Mouse (Mus musculus): ENCODE results near the gene Il1b.

The Il1b gene

GRCm38 (mm10) chr2:129368795-129369194 is 2.1 kb downstream of the Il1b start:
- no peak for DNase-seq (ENCODE audit: low spot score in 2 of 2)

GRCm38 (mm10) chr2:129368106-129368505 is 2.8 kb downstream of the Il1b start:
- DNase-seq (ENCODE audit: low spot score in 2 of 2) = no peak

- no peak for DNase-seq (ENCODE audit: low spot score in 2 of 2)
Measured at GRCm38 (mm10) chr2:129367246-129367645, 3.7 kb downstream of the Il1b start.

GRCm38 (mm10) chr2:129360975-129361560 is 9.9 kb downstream of the Il1b start:
- no peak for DNase-seq (ENCODE audit: low spot score in 2 of 2)

GRCm38 (mm10) chr2:129360197-129360596 is 10.7 kb downstream of the Il1b start:
- DNase-seq (ENCODE audit: low spot score in 2 of 2) = no peak

- no peak for DNase-seq (ENCODE audit: low spot score in 2 of 2)
Measured at GRCm38 (mm10) chr2:129338138-129338621, 32.8 kb downstream of the Il1b start.

- DNase-seq (ENCODE audit: low spot score in 2 of 2) = no peak
Measured at GRCm38 (mm10) chr2:129333471-129333870, 37.5 kb downstream of the Il1b start.

- DNase-seq (ENCODE audit: low spot score in 2 of 2) = no peak
Measured at GRCm38 (mm10) chr2:129330540-129330939, 40.4 kb downstream of the Il1b start.

GRCm38 (mm10) chr2:129330024-129330423 is 40.9 kb downstream of the Il1b start:
- DNase-seq (ENCODE audit: low spot score in 2 of 2) = no peak

- no peak for DNase-seq (ENCODE audit: low spot score in 2 of 2)
Measured at GRCm38 (mm10) chr2:129328238-129328637, 42.7 kb downstream of the Il1b start.

- peak; percentile 57 to 58 for DNase-seq (ENCODE audit: low spot score in 2 of 2)
Measured at GRCm38 (mm10) chr2:129324216-129324615, 46.7 kb downstream of the Il1b start.

GRCm38 (mm10) chr2:129322117-129322635 is 48.8 kb downstream of the Il1b start:
- DNase-seq (ENCODE audit: low spot score in 2 of 2) = no peak

- DNase-seq (ENCODE audit: low spot score in 2 of 2) = no peak
Measured at GRCm38 (mm10) chr2:129320033-129320605, 50.8 kb downstream of the Il1b start.

GRCm38 (mm10) chr2:129315831-129316230 is 55.1 kb downstream of the Il1b start:
- no peak for DNase-seq (ENCODE audit: low spot score in 2 of 2)

- no peak for DNase-seq (ENCODE audit: low spot score in 2 of 2)
Measured at GRCm38 (mm10) chr2:129314880-129315279, 56.1 kb downstream of the Il1b start.

Data from urinary bladder, postnatal 36 days (tissue).